Mouse (Mus musculus): ENCODE results near the gene Smpx. TPM values are rescaled to one million over a fixed set of nuclear protein-coding genes. Genes with fewer than 3 reads are reported as not detected.

Smpx gene
- polyA plus RNA-seq, 1 experiment, result not detected

GRCm38 (mm10) chrX:157762542-157762941 is 63.8 kb downstream of the Smpx start:
- WGBS, result 83% methylated on average over 3 of the region's 3 CpGs
- TF ChIP-seq CTCF (IDR thresholded peaks at IDR 0.05; ENCODE audit: insufficient read depth, low read depth, low read length) (no peak), POLR2A (IDR thresholded peaks at IDR 0.05; ENCODE audit: insufficient read depth, low read depth, low read length) (no peak)
- Histone ChIP-seq H3K4me1 (ENCODE audit: control insufficient read depth, insufficient read depth, low read length) (no peaks in the 10 kb centered on the region), H3K4me3 (ENCODE audit: insufficient read depth, low read depth, low read length) (no peak overlapping the region), H3K27ac (ENCODE audit: insufficient read depth, low read depth, low read length) (no peak overlapping the region)

- no peak for TF ChIP-seq CTCF (IDR thresholded peaks at IDR 0.05; ENCODE audit: insufficient read depth, low read depth, low read length)
- TF ChIP-seq POLR2A (IDR thresholded peaks at IDR 0.05; ENCODE audit: insufficient read depth, low read depth, low read length), result no peak
- Histone ChIP-seq H3K4me1 (ENCODE audit: control insufficient read depth, insufficient read depth, low read length) (no peaks in the 10 kb centered on the region), H3K27ac (ENCODE audit: insufficient read depth, low read depth, low read length) (no peak overlapping the region), H3K4me3 (ENCODE audit: insufficient read depth, low read depth, low read length) (no peak overlapping the region)
- WGBS, result 100% methylated on average over 2 of the region's 2 CpGs
Observed at GRCm38 (mm10) chrX:157801669-157802068, 103.0 kb downstream of the Smpx start.

Other genes with a start within 250 kb of the Smpx start
- gene Sms, start 206.6 kb upstream of the Smpx start, polyA plus RNA-seq (2012; ENCODE audit: insufficient read depth, insufficient read length, low replicate concordance, missing spikeins), result not detected in 2 replicates
- gene Yy2, start 129.9 kb upstream of the Smpx start, polyA plus RNA-seq (2012; ENCODE audit: insufficient read depth, insufficient read length, low replicate concordance, missing spikeins), result not detected in 2 replicates
- not detected in 2 replicates for gene Mbtps2, start 100.2 kb upstream of the Smpx start, polyA plus RNA-seq (2012; ENCODE audit: insufficient read depth, insufficient read length, low replicate concordance, missing spikeins)
- gene Klhl34, start 119.5 kb downstream of the Smpx start, polyA plus RNA-seq (2012; ENCODE audit: insufficient read depth, insufficient read length, low replicate concordance, missing spikeins), result not detected in 2 replicates

Measured in olfactory bulb, adult 2 months (tissue).